Mouse (Mus musculus): ENCODE measurements around the gene Ccdc43.

Ccdc43 gene

DNA sequence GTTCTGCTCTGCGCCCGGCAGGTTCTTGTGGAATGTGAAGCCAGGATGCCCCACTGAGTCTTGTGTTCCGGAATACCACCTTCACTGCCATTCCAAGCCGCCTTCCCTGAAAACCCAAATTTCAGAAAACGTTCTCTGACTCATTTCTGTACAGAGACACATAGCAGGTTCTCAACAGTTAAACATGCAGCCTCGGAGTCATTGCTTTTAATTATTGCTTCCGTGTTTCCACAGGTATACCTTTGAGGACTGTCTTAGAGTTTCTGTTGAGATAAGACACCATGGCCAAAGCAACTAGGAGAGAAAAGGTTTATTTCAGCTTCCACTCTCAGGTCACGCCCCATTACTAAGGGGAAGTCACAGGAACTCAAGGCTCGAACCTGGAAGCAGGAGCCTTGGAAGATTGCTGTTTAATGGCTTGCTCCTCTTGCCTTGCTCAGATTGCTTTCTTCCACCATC lies 465 bp upstream of the Ccdc43 start:
- H3K27me3 ChIP-seq (ENCODE audit: insufficient read depth, low read length) = no peaks in the 10 kb centered on the region
- peaks cover 47% of the 10 kb centered on the region for H3K4me1 ChIP-seq (replicated peaks; ENCODE audit: low read depth, low read length)
- peak overlapping the region; percentile 97 for H3K4me3 ChIP-seq (replicated peaks; ENCODE audit: low read length)
- no peak for TF ChIP-seq NANOG (IDR thresholded peaks at IDR 0.05; ENCODE audit: borderline replicate concordance, low read length)
- no peak for TF ChIP-seq POU5F1 (IDR thresholded peaks at IDR 0.05; ENCODE audit: borderline replicate concordance, low read length)
- TF ChIP-seq CTCF (conservative IDR thresholded peaks at IDR 0.05; ENCODE audit: low read length) = no peak
- no peaks in the 10 kb centered on the region for H3K9me3 ChIP-seq (ENCODE audit: low read length)
- peaks cover 16% of the 10 kb centered on the region for H3K36me3 ChIP-seq (ENCODE audit: insufficient read depth, low read length)

DNA sequence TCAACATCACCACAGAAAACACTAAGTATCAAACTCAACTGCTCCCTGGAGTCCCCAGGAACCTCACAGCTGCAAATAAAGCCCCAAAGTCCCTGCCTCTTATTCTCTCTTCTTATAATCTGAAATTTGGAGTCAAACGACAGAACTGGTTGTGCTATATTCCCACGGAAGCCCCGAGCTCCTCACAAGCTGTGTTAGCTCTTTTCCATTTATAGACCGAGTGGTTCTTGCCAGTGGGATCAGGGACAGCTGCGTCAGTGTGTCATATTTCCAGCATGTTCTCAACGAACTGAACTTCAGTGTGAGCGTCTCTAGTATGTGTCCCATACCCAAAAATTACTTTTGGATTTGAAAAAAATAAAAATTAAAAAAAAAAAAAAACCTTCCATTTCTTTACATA lies 2.3 kb downstream of the Ccdc43 start:
- H3K9me3 ChIP-seq (ENCODE audit: low read length) = no peaks in the 10 kb centered on the region
- peaks cover 50% of the 10 kb centered on the region for H3K4me1 ChIP-seq (replicated peaks; ENCODE audit: low read depth, low read length)
- TF ChIP-seq NANOG (IDR thresholded peaks at IDR 0.05; ENCODE audit: borderline replicate concordance, low read length) = no peak
- no peak for TF ChIP-seq CTCF (conservative IDR thresholded peaks at IDR 0.05; ENCODE audit: low read length)
- no peak for TF ChIP-seq POU5F1 (IDR thresholded peaks at IDR 0.05; ENCODE audit: borderline replicate concordance, low read length)
- no peak overlapping the region for H3K4me3 ChIP-seq (replicated peaks; ENCODE audit: low read length)
- no peaks in the 10 kb centered on the region for H3K27me3 ChIP-seq (ENCODE audit: insufficient read depth, low read length)
- H3K36me3 ChIP-seq (ENCODE audit: insufficient read depth, low read length) = peaks cover 34% of the 10 kb centered on the region

- TF ChIP-seq NANOG (IDR thresholded peaks at IDR 0.05; ENCODE audit: borderline replicate concordance, low read length) = no peak
- TF ChIP-seq POU5F1 (IDR thresholded peaks at IDR 0.05; ENCODE audit: borderline replicate concordance, low read length) = no peak
- TF ChIP-seq CTCF (conservative IDR thresholded peaks at IDR 0.05; ENCODE audit: low read length) = peak; percentile 97
- H3K4me1 ChIP-seq (replicated peaks; ENCODE audit: low read depth, low read length) = peaks cover 36% of the 10 kb centered on the region
- H3K4me3 ChIP-seq (replicated peaks; ENCODE audit: low read length) = no peak overlapping the region
- H3K27me3 ChIP-seq (ENCODE audit: insufficient read depth, low read length) = no peaks in the 10 kb centered on the region
- peaks cover 77% of the 10 kb centered on the region for H3K36me3 ChIP-seq (ENCODE audit: insufficient read depth, low read length)
- no peaks in the 10 kb centered on the region for H3K9me3 ChIP-seq (ENCODE audit: low read length)
Observed at GRCm38 (mm10) chr11:102690162-102690561, 7.4 kb downstream of the Ccdc43 start.

DNA sequence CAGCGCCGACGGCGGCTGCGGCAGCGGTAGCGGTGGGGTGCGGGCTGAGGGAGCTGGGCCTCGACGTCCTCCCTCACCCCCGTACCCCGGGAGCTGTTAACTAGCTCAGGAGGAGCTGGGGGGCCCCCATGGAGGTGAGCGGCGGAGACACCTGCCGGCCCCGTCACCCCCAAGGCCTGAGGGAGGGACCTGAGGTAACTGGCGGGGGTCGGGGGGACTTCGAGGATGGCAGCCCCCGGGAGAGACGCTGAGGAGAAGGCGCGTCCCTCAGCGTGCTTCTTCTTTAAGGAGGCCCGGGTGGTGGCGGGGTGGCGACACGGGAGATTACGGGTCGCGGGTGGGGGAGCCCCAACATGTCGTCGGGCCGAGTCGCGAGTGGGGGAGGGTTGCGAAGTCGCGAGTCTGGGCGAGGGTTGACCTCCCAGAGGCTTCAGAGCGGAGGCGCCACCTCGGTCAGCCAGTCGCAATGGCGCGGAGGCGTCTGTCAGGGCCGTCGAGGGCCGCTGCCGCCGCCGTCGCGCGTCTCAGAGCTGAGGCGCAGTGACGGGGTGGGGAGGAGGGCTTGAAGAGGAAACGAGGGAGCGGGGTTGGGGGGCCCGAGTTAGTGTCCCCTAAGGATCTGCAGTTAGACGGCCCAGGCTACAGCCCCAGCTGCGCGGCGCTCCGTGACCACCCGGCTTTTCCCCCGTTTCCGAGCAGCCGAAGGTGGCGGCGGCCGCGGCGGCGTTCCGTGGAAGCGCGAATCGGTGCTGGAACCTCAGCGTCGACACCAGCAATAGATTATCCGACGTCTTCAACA lies 31.7 kb downstream of the Ccdc43 start:
- peaks cover 63% of the 10 kb centered on the region for H3K27me3 ChIP-seq (ENCODE audit: insufficient read depth, low read length)
- H3K4me3 ChIP-seq (replicated peaks; ENCODE audit: low read length) = peak overlapping the region; percentile 76
- TF ChIP-seq CTCF (conservative IDR thresholded peaks at IDR 0.05; ENCODE audit: low read length) = no peak
- no peak for TF ChIP-seq POU5F1 (IDR thresholded peaks at IDR 0.05; ENCODE audit: borderline replicate concordance, low read length)
- no peaks in the 10 kb centered on the region for H3K9me3 ChIP-seq (ENCODE audit: low read length)
- H3K36me3 ChIP-seq (ENCODE audit: insufficient read depth, low read length) = no peaks in the 10 kb centered on the region
- H3K4me1 ChIP-seq (replicated peaks; ENCODE audit: low read depth, low read length) = no peaks in the 10 kb centered on the region; the same call in 1 of the 2 replicates

GRCm38 (mm10) chr11:102665151-102665550 lies 32.4 kb downstream of the Ccdc43 start:
- Histone ChIP-seq H3K9me3 (ENCODE audit: low read length) (no peaks in the 10 kb centered on the region), H3K36me3 (ENCODE audit: insufficient read depth, low read length) (no peaks in the 10 kb centered on the region), H3K4me1 (replicated peaks; ENCODE audit: low read depth, low read length) (no peaks in the 10 kb centered on the region; the same call in 1 of the 2 replicates), H3K27me3 (ENCODE audit: insufficient read depth, low read length) (peaks cover 69% of the 10 kb centered on the region), H3K4me3 (replicated peaks; ENCODE audit: low read length) (peak overlapping the region; percentile 76)
- TF ChIP-seq CTCF (conservative IDR thresholded peaks at IDR 0.05; ENCODE audit: low read length) = no peak
- no peak for TF ChIP-seq NANOG (IDR thresholded peaks at IDR 0.05; ENCODE audit: borderline replicate concordance, low read length)
- no peak for TF ChIP-seq POU5F1 (IDR thresholded peaks at IDR 0.05; ENCODE audit: borderline replicate concordance, low read length)

- Histone ChIP-seq H3K4me1 (replicated peaks; ENCODE audit: low read depth, low read length) (peaks cover 10% of the 10 kb centered on the region), H3K27me3 (ENCODE audit: insufficient read depth, low read length) (peaks cover 81% of the 10 kb centered on the region), H3K9me3 (ENCODE audit: low read length) (no peaks in the 10 kb centered on the region), H3K4me3 (replicated peaks; ENCODE audit: low read length) (no peak within 1 kb of the TSS), H3K36me3 (ENCODE audit: insufficient read depth, low read length) (no peaks in the 10 kb centered on the region)
- TF ChIP-seq POU5F1 (IDR thresholded peaks at IDR 0.05; ENCODE audit: borderline replicate concordance, low read length) = no peak
- TF ChIP-seq NANOG (IDR thresholded peaks at IDR 0.05; ENCODE audit: borderline replicate concordance, low read length) = no peak
- TF ChIP-seq CTCF (conservative IDR thresholded peaks at IDR 0.05; ENCODE audit: low read length) = no peak
Observed at GRCm38 (mm10) chr11:102663416-102663815, 34.2 kb downstream of the Ccdc43 start, which contains the start of gene Meioc. Gene Meioc, plus strand, starts transcription at chr11:102663716.

DNA sequence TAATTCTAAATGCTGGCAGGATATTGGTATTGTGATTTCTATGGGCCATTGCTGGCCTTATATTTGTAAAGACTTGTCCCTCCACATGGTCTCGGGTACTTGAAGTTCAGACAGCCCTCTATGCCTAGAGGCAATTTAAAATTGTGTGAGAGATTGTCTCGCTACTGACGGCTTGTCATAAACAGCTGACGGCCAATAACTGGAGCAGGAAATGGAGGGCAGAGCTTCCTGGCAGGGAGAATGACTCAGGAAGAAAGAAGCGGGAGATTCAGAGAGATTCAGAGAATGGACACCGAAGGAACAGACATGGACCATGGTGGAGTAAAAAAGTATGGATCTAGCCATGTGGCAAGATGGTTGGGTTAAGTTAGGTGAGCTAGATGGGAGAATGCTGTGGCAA lies 40.7 kb downstream of the Ccdc43 start:
- no peak overlapping the region for H3K4me3 ChIP-seq (replicated peaks; ENCODE audit: low read length)
- H3K27me3 ChIP-seq (ENCODE audit: insufficient read depth, low read length) = peaks cover 28% of the 10 kb centered on the region
- H3K36me3 ChIP-seq (ENCODE audit: insufficient read depth, low read length) = no peaks in the 10 kb centered on the region
- H3K9me3 ChIP-seq (ENCODE audit: low read length) = no peaks in the 10 kb centered on the region
- H3K4me1 ChIP-seq (replicated peaks; ENCODE audit: low read depth, low read length) = peaks cover 10% of the 10 kb centered on the region
- TF ChIP-seq POU5F1 (IDR thresholded peaks at IDR 0.05; ENCODE audit: borderline replicate concordance, low read length) (no peak), CTCF (conservative IDR thresholded peaks at IDR 0.05; ENCODE audit: low read length) (no peak), NANOG (IDR thresholded peaks at IDR 0.05; ENCODE audit: borderline replicate concordance, low read length) (no peak)

DNA sequence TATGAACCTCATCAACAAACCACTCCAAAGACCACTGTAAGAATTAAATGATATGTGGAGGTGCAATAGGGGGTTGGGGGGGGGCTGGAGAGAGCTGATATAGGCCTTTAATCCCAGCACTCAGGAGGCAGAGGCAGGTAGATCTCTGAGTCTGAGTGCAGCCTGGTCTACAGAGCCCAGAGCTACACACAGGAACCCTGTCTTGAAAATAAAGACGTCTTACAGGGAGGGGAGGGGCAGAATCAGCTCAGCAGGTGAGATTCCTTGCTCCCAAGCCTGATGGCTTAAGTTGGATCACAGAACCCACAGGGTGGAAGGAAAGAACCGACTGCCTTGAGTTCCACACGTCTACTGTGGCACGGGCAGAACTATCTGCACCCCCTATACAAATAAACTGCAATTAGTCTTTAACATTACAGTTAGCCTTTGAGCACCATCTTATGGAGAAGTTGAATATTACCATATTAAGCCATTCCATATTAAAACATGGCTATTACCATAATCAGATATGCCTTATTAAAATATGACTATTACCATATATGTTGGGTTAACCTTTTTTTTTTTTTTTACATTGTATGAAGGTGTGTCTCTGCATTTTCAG lies 41.2 kb downstream of the Ccdc43 start:
- no peak overlapping the region for H3K4me3 ChIP-seq (replicated peaks; ENCODE audit: low read length)
- no peaks in the 10 kb centered on the region for H3K36me3 ChIP-seq (ENCODE audit: insufficient read depth, low read length)

More for the DNA sequence above, 41.2 kb downstream of the Ccdc43 start:
- peaks cover 10% of the 10 kb centered on the region for H3K4me1 ChIP-seq (replicated peaks; ENCODE audit: low read depth, low read length)
- H3K27me3 ChIP-seq (ENCODE audit: insufficient read depth, low read length) = peaks cover 27% of the 10 kb centered on the region
- H3K9me3 ChIP-seq (ENCODE audit: low read length) = no peaks in the 10 kb centered on the region
- TF ChIP-seq NANOG (IDR thresholded peaks at IDR 0.05; ENCODE audit: borderline replicate concordance, low read length) (no peak), CTCF (conservative IDR thresholded peaks at IDR 0.05; ENCODE audit: low read length) (no peak), POU5F1 (IDR thresholded peaks at IDR 0.05; ENCODE audit: borderline replicate concordance, low read length) (no peak)
